Mouse (Mus musculus): Measurements from ENCODE around the gene Nop16. TPM values are rescaled to one million over a fixed set of nuclear protein-coding genes. Genes with fewer than 3 reads are reported as not detected.

Gene Nop16
- polyA plus RNA-seq, 1 experiment = 16.1 TPM

DNA sequence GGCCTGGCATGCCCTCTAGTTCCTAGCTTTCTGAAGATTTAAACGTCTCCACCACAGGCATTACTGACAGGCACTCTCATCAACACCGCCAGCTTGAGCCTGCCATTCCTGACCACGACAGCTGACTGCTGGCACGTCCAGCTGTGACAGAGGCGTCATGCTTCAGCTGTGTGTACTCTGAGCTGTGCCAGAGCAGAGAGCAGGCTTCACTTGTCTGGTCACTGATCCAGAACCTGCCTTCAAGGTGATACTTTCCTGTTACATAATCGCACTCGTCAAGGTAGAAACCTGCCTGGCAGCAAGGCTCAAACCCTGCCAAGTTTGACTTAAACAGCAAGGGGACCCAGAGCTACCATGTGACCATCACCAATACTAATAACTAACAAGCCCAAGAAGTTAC is 27.3 kb downstream of the Nop16 start:
- 62% methylated on average over 7 of the region's 7 CpGs for WGBS
- Histone ChIP-seq H3K4me3 (replicated peaks; ENCODE audit: control insufficient read depth, low read depth, low read length) (no peak overlapping the region), H3K27ac (ENCODE audit: control insufficient read depth, insufficient read depth, low read depth, low read length, poor library complexity) (no peak overlapping the region), H3K4me1 (ENCODE audit: control insufficient read depth, insufficient read depth, low read length) (no peaks in the 10 kb centered on the region; the same call in 1 of the 2 replicates)
- TF ChIP-seq CTCF (IDR thresholded peaks at IDR 0.05; ENCODE audit: control insufficient read depth, insufficient read depth, low read length) = no peak
- TF ChIP-seq POLR2A (IDR thresholded peaks at IDR 0.05; ENCODE audit: borderline replicate concordance, control insufficient read depth, low read depth, low read length) = no peak

DNA sequence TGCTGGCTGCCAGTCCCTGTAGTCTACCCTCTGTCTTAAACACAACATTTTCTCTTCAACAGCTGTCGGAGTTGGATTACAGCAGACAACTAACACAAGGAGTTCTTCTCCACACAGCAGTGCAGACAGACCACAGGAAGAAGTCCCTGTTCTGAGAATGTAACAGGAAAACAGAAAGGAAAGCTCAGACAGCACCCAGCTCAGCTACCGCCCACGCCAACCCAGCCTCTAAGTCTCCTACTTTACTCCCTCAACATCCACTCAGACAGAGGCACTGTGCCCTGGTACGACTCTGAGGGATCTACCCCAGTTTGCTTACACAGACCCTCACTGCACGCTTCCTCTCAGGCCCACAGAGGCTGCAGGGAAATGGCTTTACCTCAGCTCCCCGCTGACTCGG is 29.3 kb downstream of the Nop16 start:
- TF ChIP-seq CTCF (IDR thresholded peaks at IDR 0.05; ENCODE audit: control insufficient read depth, insufficient read depth, low read length) (no peak), POLR2A (IDR thresholded peaks at IDR 0.05; ENCODE audit: borderline replicate concordance, control insufficient read depth, low read depth, low read length) (no peak)
- no peaks in the 10 kb centered on the region; the same call in 1 of the 2 replicates for H3K4me1 ChIP-seq (ENCODE audit: control insufficient read depth, insufficient read depth, low read length)
- WGBS = 92% methylated on average over 7 of the region's 7 CpGs
- H3K4me3 ChIP-seq (replicated peaks; ENCODE audit: control insufficient read depth, low read depth, low read length) = no peak overlapping the region
- H3K27ac ChIP-seq (ENCODE audit: control insufficient read depth, insufficient read depth, low read depth, low read length, poor library complexity) = no peak overlapping the region

DNA sequence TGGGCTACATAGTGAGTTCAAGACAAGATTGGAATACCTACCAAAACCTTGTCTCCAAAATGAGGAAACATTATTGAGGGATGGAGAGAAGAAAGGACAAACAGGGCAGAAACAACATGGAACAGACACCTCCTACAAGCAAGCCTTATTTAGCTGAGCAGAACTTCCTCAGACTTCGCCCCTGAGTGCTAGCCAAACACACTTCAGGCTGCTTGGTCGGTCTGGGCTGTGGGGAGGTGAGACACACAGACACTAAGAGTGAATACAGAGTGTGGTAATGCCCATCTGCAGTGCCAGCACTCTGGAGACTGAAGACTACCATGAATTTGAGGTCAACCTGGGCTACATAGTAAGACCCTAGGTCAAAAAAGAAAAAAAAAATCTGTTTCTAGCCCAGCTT is 30.2 kb downstream of the Nop16 start:
- Histone ChIP-seq H3K4me3 (replicated peaks; ENCODE audit: control insufficient read depth, low read depth, low read length) (no peak overlapping the region), H3K27ac (ENCODE audit: control insufficient read depth, insufficient read depth, low read depth, low read length, poor library complexity) (no peak overlapping the region), H3K4me1 (ENCODE audit: control insufficient read depth, insufficient read depth, low read length) (no peaks in the 10 kb centered on the region; the same call in 1 of the 2 replicates)
- no peak for TF ChIP-seq POLR2A (IDR thresholded peaks at IDR 0.05; ENCODE audit: borderline replicate concordance, control insufficient read depth, low read depth, low read length)
- WGBS = 91% methylated on average over 2 of the region's 2 CpGs

DNA sequence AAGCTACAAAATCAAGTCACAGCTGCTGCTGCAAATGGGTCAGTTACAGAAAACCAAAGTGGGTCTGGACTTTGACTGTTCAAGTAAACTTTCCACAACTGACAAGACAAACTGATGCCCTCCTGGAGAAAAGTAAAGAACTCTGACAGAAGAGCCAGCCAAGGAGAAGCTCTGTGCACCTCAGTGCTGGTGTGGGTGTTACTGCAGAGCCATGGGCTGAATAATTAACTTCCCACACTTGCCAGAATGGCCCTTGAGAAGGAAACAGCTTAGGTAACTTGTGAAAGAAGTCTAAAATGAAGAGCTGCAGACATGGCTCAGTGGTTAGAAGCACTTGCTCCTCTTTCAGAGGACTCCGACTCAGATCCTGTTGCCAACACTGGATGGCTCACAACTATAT is 32.2 kb downstream of the Nop16 start:
- WGBS = 82% methylated on average over 1 of the region's 1 CpGs
- TF ChIP-seq CTCF (IDR thresholded peaks at IDR 0.05; ENCODE audit: control insufficient read depth, insufficient read depth, low read length) (no peak), POLR2A (IDR thresholded peaks at IDR 0.05; ENCODE audit: borderline replicate concordance, control insufficient read depth, low read depth, low read length) (no peak)
- Histone ChIP-seq H3K27ac (ENCODE audit: control insufficient read depth, insufficient read depth, low read depth, low read length, poor library complexity) (no peak overlapping the region), H3K4me3 (replicated peaks; ENCODE audit: control insufficient read depth, low read depth, low read length) (no peak overlapping the region), H3K4me1 (ENCODE audit: control insufficient read depth, insufficient read depth, low read length) (no peaks in the 10 kb centered on the region; the same call in 1 of the 2 replicates)

DNA sequence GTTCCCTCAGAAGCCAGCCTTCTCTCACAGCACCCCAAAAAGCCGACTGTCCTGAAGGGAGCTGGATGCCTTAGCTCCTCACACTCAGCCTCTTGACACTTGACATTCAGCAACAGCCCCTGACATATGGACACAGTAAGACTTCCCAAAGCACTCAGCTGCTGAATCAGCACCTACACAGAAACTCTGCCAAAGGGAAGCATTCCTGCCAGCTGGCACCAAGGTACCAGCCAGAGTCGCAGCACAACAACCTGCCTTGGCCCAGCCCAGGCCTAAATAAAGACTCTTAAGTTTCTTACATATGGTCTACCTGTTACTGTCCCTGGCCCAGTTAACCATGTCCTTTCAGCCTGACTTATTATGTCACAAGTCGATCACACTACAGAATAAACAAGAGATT is 33.1 kb downstream of the Nop16 start:
- 84% methylated on average over 3 of the region's 3 CpGs for WGBS
- no peaks in the 10 kb centered on the region for H3K4me1 ChIP-seq (ENCODE audit: control insufficient read depth, insufficient read depth, low read length)
- no peak overlapping the region for H3K4me3 ChIP-seq (replicated peaks; ENCODE audit: control insufficient read depth, low read depth, low read length)
- TF ChIP-seq CTCF (IDR thresholded peaks at IDR 0.05; ENCODE audit: control insufficient read depth, insufficient read depth, low read length) = no peak
- no peak for TF ChIP-seq POLR2A (IDR thresholded peaks at IDR 0.05; ENCODE audit: borderline replicate concordance, control insufficient read depth, low read depth, low read length)
- no peak overlapping the region for H3K27ac ChIP-seq (ENCODE audit: control insufficient read depth, insufficient read depth, low read depth, low read length, poor library complexity)

DNA sequence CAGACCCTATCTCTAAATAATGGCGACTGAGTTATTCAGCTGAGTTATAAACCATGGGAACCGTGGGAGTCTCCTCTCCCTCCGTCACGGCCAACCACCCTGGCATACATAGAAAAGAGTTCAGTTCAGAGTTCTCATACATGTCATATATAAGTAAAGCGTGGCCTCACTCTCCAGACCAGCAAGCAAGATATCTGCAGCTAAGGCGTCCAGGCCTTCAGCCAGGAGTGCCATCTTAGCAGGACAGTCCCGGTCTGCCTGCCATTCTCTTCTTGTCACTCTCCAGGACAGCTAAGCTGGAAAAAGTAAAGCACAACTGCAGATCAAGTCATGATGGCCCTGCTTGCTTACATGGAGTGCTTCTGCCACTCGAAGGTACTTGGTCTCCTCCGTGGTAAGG is 33.7 kb downstream of the Nop16 start:
- H3K4me3 ChIP-seq (replicated peaks; ENCODE audit: control insufficient read depth, low read depth, low read length) = no peak overlapping the region
- WGBS = 87% methylated on average over 9 of the region's 9 CpGs
- no peak for TF ChIP-seq POLR2A (IDR thresholded peaks at IDR 0.05; ENCODE audit: borderline replicate concordance, control insufficient read depth, low read depth, low read length)
- no peak for TF ChIP-seq CTCF (IDR thresholded peaks at IDR 0.05; ENCODE audit: control insufficient read depth, insufficient read depth, low read length)
- no peak overlapping the region for H3K27ac ChIP-seq (ENCODE audit: control insufficient read depth, insufficient read depth, low read depth, low read length, poor library complexity)
- no peaks in the 10 kb centered on the region for H3K4me1 ChIP-seq (ENCODE audit: control insufficient read depth, insufficient read depth, low read length)

DNA sequence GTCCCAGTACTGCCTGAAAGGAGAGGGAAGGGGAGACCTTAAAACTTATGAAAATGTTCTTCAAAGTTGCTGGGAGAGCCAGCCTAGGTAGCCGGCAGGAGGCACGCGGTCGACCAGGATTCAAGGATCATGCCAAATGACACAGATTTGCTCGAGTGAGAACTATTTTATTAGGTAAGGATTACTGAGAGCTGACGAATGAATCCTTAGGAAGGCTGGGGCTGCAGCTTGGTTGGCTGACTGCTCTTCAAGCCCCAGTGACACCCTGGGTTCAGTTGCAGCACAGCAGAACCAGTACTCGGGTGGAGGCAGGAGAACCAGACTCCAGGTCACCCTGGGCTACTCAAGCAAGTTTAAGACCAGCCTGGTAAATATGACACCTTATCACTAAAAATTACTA is 41.9 kb downstream of the Nop16 start:
- 82% methylated on average over 7 of the region's 7 CpGs for WGBS

More for the DNA sequence above, 41.9 kb downstream of the Nop16 start:
- H3K27ac ChIP-seq (ENCODE audit: control insufficient read depth, insufficient read depth, low read depth, low read length, poor library complexity) = no peak overlapping the region
- no peak for TF ChIP-seq POLR2A (IDR thresholded peaks at IDR 0.05; ENCODE audit: borderline replicate concordance, control insufficient read depth, low read depth, low read length)
- no peak for TF ChIP-seq CTCF (IDR thresholded peaks at IDR 0.05; ENCODE audit: control insufficient read depth, insufficient read depth, low read length)
- no peaks in the 10 kb centered on the region for H3K4me1 ChIP-seq (ENCODE audit: control insufficient read depth, insufficient read depth, low read length)
- no peak overlapping the region for H3K4me3 ChIP-seq (replicated peaks; ENCODE audit: control insufficient read depth, low read depth, low read length)

Other genes starting within 250 kb of the Nop16 start
- 3.6 and 7.4 TPM in 2 replicates for gene Cplx2, start 218.7 kb downstream of the Nop16 start, polyA plus RNA-seq (2011; ENCODE audit: insufficient read depth, insufficient read length, low replicate concordance, missing spikeins)
- gene Thoc3, start 121.2 kb downstream of the Nop16 start, polyA plus RNA-seq (2011; ENCODE audit: insufficient read depth, insufficient read length, low replicate concordance, missing spikeins) = 10.7 and 17.6 TPM in 2 replicates
- gene Simc1, start 86.3 kb downstream of the Nop16 start, polyA plus RNA-seq (2011; ENCODE audit: insufficient read depth, insufficient read length, low replicate concordance, missing spikeins) = 3.2 and 4.2 TPM in 2 replicates
- gene 4833439L19Rik, start 24.7 kb downstream of the Nop16 start, polyA plus RNA-seq (2011; ENCODE audit: insufficient read depth, insufficient read length, low replicate concordance, missing spikeins) = 17.9 and 24.8 TPM in 2 replicates
- gene Arl10, start 15.1 kb downstream of the Nop16 start, polyA plus RNA-seq (2011; ENCODE audit: insufficient read depth, insufficient read length, low replicate concordance, missing spikeins) = 6.0 and 6.2 TPM in 2 replicates
- gene Higd2a, start 117 bp upstream of the Nop16 start, polyA plus RNA-seq (2011; ENCODE audit: insufficient read depth, insufficient read length, low replicate concordance, missing spikeins) = 40.1 and 41.2 TPM in 2 replicates
- gene Cltb, start 21.3 kb upstream of the Nop16 start, polyA plus RNA-seq (2011; ENCODE audit: insufficient read depth, insufficient read length, low replicate concordance, missing spikeins) = 19.8 TPM in 2 replicates
- 14.6 and 26.3 TPM in 2 replicates for gene Faf2, start 31.7 kb upstream of the Nop16 start, polyA plus RNA-seq (2011; ENCODE audit: insufficient read depth, insufficient read length, low replicate concordance, missing spikeins)
- gene Rnf44, start 103.8 kb upstream of the Nop16 start, polyA plus RNA-seq (2011; ENCODE audit: insufficient read depth, insufficient read length, low replicate concordance, missing spikeins) = 26.7 and 60.0 TPM in 2 replicates
- not detected in 2 replicates for gene Cdhr2, start 111.4 kb upstream of the Nop16 start, polyA plus RNA-seq (2011; ENCODE audit: insufficient read depth, insufficient read length, low replicate concordance, missing spikeins)
- not detected in 2 replicates for gene Gprin1, start 159.8 kb upstream of the Nop16 start, polyA plus RNA-seq (2011; ENCODE audit: insufficient read depth, insufficient read length, low replicate concordance, missing spikeins)
- not detected in 2 replicates for gene Sncb, start 176.5 kb upstream of the Nop16 start, polyA plus RNA-seq (2011; ENCODE audit: insufficient read depth, insufficient read length, low replicate concordance, missing spikeins)
- gene Eif4e1b, start 193.9 kb upstream of the Nop16 start, polyA plus RNA-seq (2011; ENCODE audit: insufficient read depth, insufficient read length, low replicate concordance, missing spikeins) = 3.1 TPM in 1 of 2 replicates, not detected in the other
- 11.8 and 12.0 TPM in 2 replicates for gene Tspan17, start 199.3 kb upstream of the Nop16 start, polyA plus RNA-seq (2011; ENCODE audit: insufficient read depth, insufficient read length, low replicate concordance, missing spikeins)

Data from bone marrow, adult 2 months (tissue).